Mouse (Mus musculus) MEL (cell line): Measurements from ENCODE around the gene Kcnj15.

ENCODE experiments used
- CTCF ChIP-seq, 3 experiments: IDR thresholded peaks in 2 of 3; conservative IDR thresholded peaks in 1 of 3; 2 replicates each; pipeline ENCODE4 v1.5.1; 2011 to 2012; ENCODE audit warnings: low read length in 3 of 3, low read depth in 2 of 3, mild to moderate bottlenecking in 2 of 3, improper control_type of control experiment in 1 of 3, inconsistent platforms in 1 of 3, mixed read lengths in 1 of 3, moderate library complexity in 1 of 3; ENCODE audit not compliant: control insufficient read depth in 1 of 3, insufficient read depth in 1 of 3, poor library complexity in 1 of 3, severe bottlenecking in 1 of 3
- EP300 ChIP-seq, 2 experiments: IDR thresholded peaks; 2 replicates each; pipeline ENCODE4 v1.6.1; 2011; ENCODE audit warnings: improper control_type of control experiment in 2 of 2, low read length in 2 of 2, low read depth in 1 of 2, mild to moderate bottlenecking in 1 of 2
- ETS1 ChIP-seq: IDR thresholded peaks from 2 replicates; pipeline ENCODE4 v1.6.1; 2012; ENCODE audit warnings: low read depth, mild to moderate bottlenecking, inconsistent platforms, low read length, improper control_type of control experiment, moderate library complexity
- GATA1 ChIP-seq: IDR thresholded peaks from 2 replicates; pipeline ENCODE4 v1.6.1; 2011; ENCODE audit warnings: low read depth, low read length, improper control_type of control experiment
- MAX ChIP-seq: IDR thresholded peaks from 2 replicates; pipeline ENCODE4 v1.6.1; 2011; ENCODE audit warnings: low read length, improper control_type of control experiment
- MYB ChIP-seq: IDR thresholded peaks from 2 replicates; pipeline ENCODE4 v1.6.1; 2011; ENCODE audit warnings: mild to moderate bottlenecking, low read depth, low read length, improper control_type of control experiment
- POLR2AphosphoS5 ChIP-seq: IDR thresholded peaks from 2 replicates; pipeline ENCODE4 v1.6.1; 2012; ENCODE audit warnings: low read depth, borderline replicate concordance, mild to moderate bottlenecking, inconsistent platforms, low read length, moderate library complexity, mixed read lengths
- RCOR1 ChIP-seq: IDR thresholded peaks from 2 replicates; pipeline ENCODE4 v1.6.1; 2012; ENCODE audit warnings: low read depth, mild to moderate bottlenecking, inconsistent platforms, low read length, improper control_type of control experiment
- TCF12 ChIP-seq: IDR thresholded peaks from 2 replicates; pipeline ENCODE4 v1.6.1; 2014; ENCODE audit warnings: low read depth, mild to moderate bottlenecking, inconsistent platforms, low read length, improper control_type of control experiment, moderate library complexity
- ZNF384 ChIP-seq: IDR thresholded peaks from 2 replicates; pipeline ENCODE4 v1.6.1; 2012; ENCODE audit warnings: low read depth, mild to moderate bottlenecking, inconsistent platforms, low read length, improper control_type of control experiment

GRCm38 (mm10) chr16:95287656-95288055 lies 30.3 kb downstream of the Kcnj15 start:
- TF ChIP-seq ZNF384 (no peak), TCF12 (no peak), EP300 (IDR thresholded peaks at IDR 0.05; ENCODE audit: low read depth in 1 of 2, low read length in 2 of 2) (no peak), CTCF (IDR thresholded peaks at IDR 0.05 in 2 of 3, conservative IDR thresholded peaks at IDR 0.05 in 1 of 3; ENCODE audit: control insufficient read depth in 1 of 3, insufficient read depth in 1 of 3, low read depth in 2 of 3, low read length in 3 of 3, poor library complexity in 1 of 3, severe bottlenecking in 1 of 3) (no peak), POLR2AphosphoS5 (no peak), GATA1 (no peak), ETS1 (no peak), MYB (no peak), RCOR1 (no peak), MAX (no peak)
